Mouse (Mus musculus) natural killer cell, adult 2 months (primary cell): ENCODE measurements at regions not wholly inside any gene's neighbourhood (a gene's known extent, or its start where the extent isn't known, plus 50 kb on each side); places are given as distances from the start of the nearest gene placed in this dataset.

Experiments used
- DNase-seq, 2 experiments: peaks; one replicate each; pipeline ENCODE4 v3.0.0; 2022; ENCODE audit warnings: low spot score in 2 of 2

- DNase-seq: no peak
Measured at GRCm38 (mm10) chr16:24093624-24094023, 105.0 kb upstream of the Bcl6 start.

- no peak for DNase-seq
Measured at GRCm38 (mm10) chr16:24092616-24093525, 104.2 kb upstream of the Bcl6 start.

- DNase-seq: peak in 1 of 2 experiments; percentile 8
Measured at GRCm38 (mm10) chr16:24092136-24092535, 103.5 kb upstream of the Bcl6 start.

- no peak for DNase-seq
Measured at GRCm38 (mm10) chr16:24090981-24091380, 102.3 kb upstream of the Bcl6 start.

- DNase-seq: no peak
Measured at GRCm38 (mm10) chr16:24089840-24090762, 101.4 kb upstream of the Bcl6 start.

- DNase-seq: no peak
Measured at GRCm38 (mm10) chr16:24083966-24084365, 95.3 kb upstream of the Bcl6 start.

GRCm38 (mm10) chr16:24080471-24080870, 91.8 kb upstream of the Bcl6 start:
- DNase-seq: no peak

- DNase-seq: no peak
Measured at GRCm38 (mm10) chr16:24078622-24079021, 90.0 kb upstream of the Bcl6 start.

GRCm38 (mm10) chr16:24077428-24077827, 88.8 kb upstream of the Bcl6 start:
- no peak for DNase-seq

- DNase-seq: no peak
Measured at GRCm38 (mm10) chr16:24076799-24077136, 88.1 kb upstream of the Bcl6 start.

GRCm38 (mm10) chr16:24076109-24076798, 87.6 kb upstream of the Bcl6 start:
- DNase-seq: peak in 1 of 2 experiments; percentile 59

GRCm38 (mm10) chr16:24073613-24074244, 85.1 kb upstream of the Bcl6 start:
- DNase-seq: no peak

GRCm38 (mm10) chr16:24073065-24073464, 84.4 kb upstream of the Bcl6 start:
- no peak for DNase-seq

- no peak for DNase-seq
Measured at GRCm38 (mm10) chr16:24069411-24069810, 80.8 kb upstream of the Bcl6 start.

GRCm38 (mm10) chr16:24068250-24068813, 79.7 kb upstream of the Bcl6 start:
- no peak for DNase-seq

- no peak for DNase-seq
Measured at GRCm38 (mm10) chr16:24062314-24062713, 73.7 kb upstream of the Bcl6 start.

- DNase-seq: no peak
Measured at GRCm38 (mm10) chr16:24061496-24061895, 72.8 kb upstream of the Bcl6 start.

- no peak for DNase-seq
Measured at GRCm38 (mm10) chr16:24059090-24059600, 70.5 kb upstream of the Bcl6 start.

- no peak for DNase-seq
Measured at GRCm38 (mm10) chr16:24056885-24057531, 68.4 kb upstream of the Bcl6 start.

- no peak for DNase-seq
Measured at GRCm38 (mm10) chr16:24056123-24056884, 67.7 kb upstream of the Bcl6 start.
